15 mouse cellular contexts compared by ENCODE assay signal in the genomic region with DNA sequence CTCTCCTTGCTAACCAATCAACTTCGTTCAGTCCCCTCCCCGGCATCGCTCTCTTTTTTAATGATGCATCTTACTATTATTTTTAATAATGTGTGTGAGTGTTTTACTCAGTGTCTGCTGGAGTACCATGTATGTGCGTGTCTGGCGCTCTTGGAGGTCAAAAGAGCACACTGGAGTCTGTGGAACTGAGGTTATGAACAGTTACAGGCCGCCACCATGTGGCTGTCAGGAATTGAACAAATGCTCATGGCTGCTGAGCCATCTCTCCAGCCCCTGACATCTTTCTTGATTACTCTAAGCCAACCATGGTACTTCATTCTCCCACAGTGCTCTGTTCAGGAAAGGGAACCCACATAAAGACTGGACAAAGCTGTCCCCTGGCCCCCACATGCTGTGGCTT. TPM values are rescaled to one million over a fixed set of nuclear protein-coding genes. Genes with fewer than 3 reads are reported as not detected.
DNase-seq lines count a peak whose midpoint lies in the region; ATAC-seq and TF ChIP-seq lines count a peak whose summit lies in the region.
"Had no signal": no experiment of that assay in that cellular context is flagged by ENCODE, and none has a peak within 500 bp of the region (broad histone marks: within the 10 kb centered on the region; RNA-seq: fewer than 3 reads in every experiment).

No protein-coding gene starts in this region.

- no peaks in the 10 kb centered on the region for H3K9me3 ChIP-seq in hindbrain, postnatal 0 days (ENCODE audit: low read length)
- H3K9me3 ChIP-seq in hindbrain, embryonic 16.5 days (ENCODE audit: control insufficient read depth, low read length): no peaks in the 10 kb centered on the region
- no peaks in the 10 kb centered on the region for H3K9me3 ChIP-seq in midbrain, embryonic 16.5 days (replicated peaks; ENCODE audit: control insufficient read depth, low read length, poor library complexity, severe bottlenecking)
- H3K9me3 ChIP-seq in midbrain, embryonic 13.5 days: no peaks in the 10 kb centered on the region
- no peaks in the 10 kb centered on the region for H3K9me3 ChIP-seq in stomach, postnatal 0 days (ENCODE audit: control insufficient read depth, low read length)
- H3K9me3 ChIP-seq: liver, embryonic 15.5 days had no signal

- H3K4me1 ChIP-seq in hindbrain, postnatal 0 days (ENCODE audit: insufficient read depth, low read length): no peaks in the 10 kb centered on the region
- no peaks in the 10 kb centered on the region for H3K4me1 ChIP-seq in hindbrain, embryonic 16.5 days (ENCODE audit: control insufficient read depth, insufficient read depth, low read depth, low read length)
- no peaks in the 10 kb centered on the region for H3K4me1 ChIP-seq in midbrain, embryonic 16.5 days (ENCODE audit: control insufficient read depth, insufficient read depth, low read length)
- H3K4me1 ChIP-seq in midbrain, embryonic 13.5 days (replicated peaks): peaks cover 11% of the 10 kb centered on the region
- no peaks in the 10 kb centered on the region for H3K4me1 ChIP-seq in stomach, postnatal 0 days (replicated peaks; ENCODE audit: control insufficient read depth, insufficient read depth)
- H3K4me1 ChIP-seq: liver, embryonic 15.5 days had no signal

- H3K9ac ChIP-seq in hindbrain, postnatal 0 days (replicated peaks; ENCODE audit: low read length): no peak overlapping the region
- H3K9ac ChIP-seq in hindbrain, embryonic 16.5 days (ENCODE audit: low read depth, low read length): no peak overlapping the region
- no peak overlapping the region for H3K9ac ChIP-seq in midbrain, embryonic 16.5 days (ENCODE audit: low read depth, low read length)
- no peak overlapping the region for H3K9ac ChIP-seq in midbrain, embryonic 13.5 days (replicated peaks)
- H3K9ac ChIP-seq in stomach, postnatal 0 days (ENCODE audit: low read length): no peak overlapping the region
- H3K9ac ChIP-seq: liver, embryonic 15.5 days had no signal

- no peak for ATAC-seq in hindbrain, postnatal 0 days
- ATAC-seq in hindbrain, embryonic 16.5 days: no peak
- ATAC-seq in midbrain, embryonic 16.5 days: peak; percentile 12; the same call in 1 of the 2 replicates
- ATAC-seq in midbrain, embryonic 13.5 days: no peak
- no peak for ATAC-seq in stomach, postnatal 0 days (ENCODE audit: low FRiP score, low TSS enrichment)

- H3K27me3 ChIP-seq in hindbrain, postnatal 0 days (ENCODE audit: insufficient read depth, low read length): 0 out of 2 replicates have a peak, but pooled peaks cover 3% of the 10 kb centered on the region
- peaks cover 4% of the 10 kb centered on the region; the same call in 1 of the 2 replicates for H3K27me3 ChIP-seq in hindbrain, embryonic 16.5 days (replicated peaks; ENCODE audit: control insufficient read depth, insufficient read depth, low read length)
- no peaks in the 10 kb centered on the region for H3K27me3 ChIP-seq in midbrain, embryonic 16.5 days (ENCODE audit: control insufficient read depth, insufficient read depth, low read depth, low read length)
- no peaks in the 10 kb centered on the region for H3K27me3 ChIP-seq in midbrain, embryonic 13.5 days
- no peaks in the 10 kb centered on the region for H3K27me3 ChIP-seq in stomach, postnatal 0 days (ENCODE audit: control insufficient read depth, insufficient read depth, low read length)
- H3K27me3 ChIP-seq: liver, embryonic 15.5 days had no signal

- H3K27ac ChIP-seq in hindbrain, postnatal 0 days: no peak overlapping the region
- H3K27ac ChIP-seq in hindbrain, embryonic 16.5 days (ENCODE audit: low read depth, low read length): no peak overlapping the region
- H3K27ac ChIP-seq in midbrain, embryonic 16.5 days (ENCODE audit: low read length): no peak overlapping the region
- no peak overlapping the region for H3K27ac ChIP-seq in midbrain, embryonic 13.5 days
- H3K27ac ChIP-seq in stomach, postnatal 0 days (replicated peaks): no peak overlapping the region
- H3K27ac ChIP-seq: liver, embryonic 15.5 days had no signal

- peak; percentile 65 for TF ChIP-seq CTCF in hindbrain, postnatal 0 days (IDR thresholded peaks at IDR 0.05; ENCODE audit: low read depth)
- TF ChIP-seq CTCF in stomach, postnatal 0 days (IDR thresholded peaks at IDR 0.05; ENCODE audit: low read depth): 0 out of 2 replicates have a peak, but pooled peaks have one; percentile 15

- H3K36me3 ChIP-seq in hindbrain, postnatal 0 days (ENCODE audit: insufficient read depth, low read length): no peaks in the 10 kb centered on the region
- no peaks in the 10 kb centered on the region for H3K36me3 ChIP-seq in hindbrain, embryonic 16.5 days (ENCODE audit: control insufficient read depth, insufficient read depth, low read length)
- H3K36me3 ChIP-seq in midbrain, embryonic 16.5 days (ENCODE audit: control insufficient read depth, insufficient read depth, low read length): no peaks in the 10 kb centered on the region
- no peaks in the 10 kb centered on the region for H3K36me3 ChIP-seq in midbrain, embryonic 13.5 days
- H3K36me3 ChIP-seq in stomach, postnatal 0 days (ENCODE audit: control insufficient read depth, insufficient read depth, low read length): no peaks in the 10 kb centered on the region
- H3K36me3 ChIP-seq: liver, embryonic 15.5 days had no signal

- no peak overlapping the region for H3K4me2 ChIP-seq in hindbrain, postnatal 0 days (ENCODE audit: low read depth, low read length)
- H3K4me2 ChIP-seq in hindbrain, embryonic 16.5 days (ENCODE audit: low read length): no peak overlapping the region
- H3K4me2 ChIP-seq in midbrain, embryonic 16.5 days (ENCODE audit: low read length): no peak overlapping the region
- H3K4me2 ChIP-seq in midbrain, embryonic 13.5 days (replicated peaks): no peak overlapping the region
- H3K4me2 ChIP-seq in stomach, postnatal 0 days (replicated peaks; ENCODE audit: low read depth): no peak overlapping the region
- H3K4me2 ChIP-seq: liver, embryonic 15.5 days had no signal

- TF ChIP-seq EP300 in stomach, postnatal 0 days (optimal IDR thresholded peaks at IDR 0.05): no peak

- peak; percentile 18 for DNase-seq in adrenal gland, postnatal 10 days
- DNase-seq in adrenal gland, postnatal 4 days (ENCODE audit: low spot score in 2 of 2): no peak
- DNase-seq in hindbrain, postnatal 0 days (ENCODE audit: low spot score): peak; percentile 60
- no peak for DNase-seq in stomach, postnatal 0 days (ENCODE audit: low spot score)
- DNase-seq in heart, adult 8-10 months (ENCODE audit: low spot score): no peak
- DNase-seq: heart, postnatal 10 days; kidney, postnatal 10 days; left cerebral cortex, postnatal 4 days; lung, postnatal 4 days had no signal

- WGBS in hindbrain, postnatal 0 days: 76% methylated on average over 6 of the region's 6 CpGs
- WGBS in hindbrain, embryonic 16.5 days: 72% methylated on average over 6 of the region's 6 CpGs
- 82% methylated on average over 6 of the region's 6 CpGs for WGBS in midbrain, embryonic 16.5 days
- 87% methylated on average over 6 of the region's 6 CpGs for WGBS in midbrain, embryonic 13.5 days
- WGBS in stomach, postnatal 0 days: 81% methylated on average over 6 of the region's 6 CpGs

- H3K4me3 ChIP-seq in hindbrain, postnatal 0 days (ENCODE audit: low read length): no peak overlapping the region
- no peak overlapping the region for H3K4me3 ChIP-seq in hindbrain, embryonic 16.5 days (ENCODE audit: low read length)
- no peak overlapping the region for H3K4me3 ChIP-seq in midbrain, embryonic 16.5 days (ENCODE audit: low read depth, low read length)
- H3K4me3 ChIP-seq in midbrain, embryonic 13.5 days (replicated peaks): no peak overlapping the region
- no peak overlapping the region for H3K4me3 ChIP-seq in stomach, postnatal 0 days (ENCODE audit: low read depth, low read length)
- H3K4me3 ChIP-seq: erythroblast, embryonic 14.5 days; liver, embryonic 15.5 days had no signal

RNA-seq across cellular contexts. Expression of a gene that starts 16.3 kb away (rescaled TPM):
- 1 to 10 TPM; 3.8 to 5.7 TPM for total RNA-seq in adrenal gland, postnatal 10 days (2021)
- 1 to 10 TPM; 7.1 to 8.3 TPM for total RNA-seq in adrenal gland, postnatal 4 days (2021)
- total RNA-seq in hindbrain, postnatal 0 days (2014; rRNA removed): 69.2 and 78.5 TPM in 2 replicates
- 10.8 and 13.3 TPM in 2 replicates for polyA plus RNA-seq in hindbrain, postnatal 0 days (2015; fragmentation: Nextera tagmentation; extraction: Ambion mirVana)
- 17.4 and 23.1 TPM in 2 replicates for polyA plus RNA-seq in hindbrain, embryonic 16.5 days (2015; fragmentation: Nextera tagmentation; extraction: Ambion mirVana)
- polyA plus RNA-seq in midbrain, embryonic 16.5 days (2015; fragmentation: Nextera tagmentation; extraction: Ambion mirVana): 18.2 and 21.4 TPM in 2 replicates
- 13.2 and 23.8 TPM in 2 replicates for polyA plus RNA-seq in midbrain, embryonic 13.5 days (2015; fragmentation: Nextera tagmentation; extraction: Ambion mirVana)
- polyA plus RNA-seq in stomach, postnatal 0 days (2015; fragmentation: Nextera tagmentation; extraction: Ambion mirVana): 0.25 and 0.28 TPM in 2 replicates
- under 1 TPM in 3 of 4 experiments, not detected in 1; 0.06 to 0.44 (median 0.09) TPM for total RNA-seq in heart, adult 8-10 months (2022)
- polyA plus RNA-seq: C2C12 had no signal

RNA-seq across cellular contexts. Expression of a gene that starts 42.1 kb away (rescaled TPM):
- total RNA-seq in adrenal gland, postnatal 10 days (2021): 1 to 10 TPM; 7.6 to 8.6 TPM
- total RNA-seq in adrenal gland, postnatal 4 days (2021): 10 to 100 TPM; 11.6 to 12.2 TPM
- 5.4 and 5.5 TPM in 2 replicates for total RNA-seq in hindbrain, postnatal 0 days (2014; rRNA removed)
- 3.9 and 4.4 TPM in 2 replicates for polyA plus RNA-seq in hindbrain, postnatal 0 days (2015; fragmentation: Nextera tagmentation; extraction: Ambion mirVana)
- 3.8 and 5.9 TPM in 2 replicates for polyA plus RNA-seq in hindbrain, embryonic 16.5 days (2015; fragmentation: Nextera tagmentation; extraction: Ambion mirVana)
- 4.3 TPM in 2 replicates for polyA plus RNA-seq in midbrain, embryonic 16.5 days (2015; fragmentation: Nextera tagmentation; extraction: Ambion mirVana)
- 11.0 and 11.6 TPM in 2 replicates for polyA plus RNA-seq in midbrain, embryonic 13.5 days (2015; fragmentation: Nextera tagmentation; extraction: Ambion mirVana)
- polyA plus RNA-seq in stomach, postnatal 0 days (2015; fragmentation: Nextera tagmentation; extraction: Ambion mirVana): 2.7 and 3.5 TPM in 2 replicates
- 1 to 10 TPM; 1.6 to 2.6 (median 2.0) TPM for total RNA-seq in heart, adult 8-10 months (2022)

Comparison
In these comparisons a context has a peak if more than half of its experiments do, and no peak if none do; other contexts are left out.
1. DNase-seq: peak in adrenal gland, postnatal 10 days (single experiment) and hindbrain, postnatal 0 days (single experiment); none in adrenal gland, postnatal 4 days (0 of 2), stomach, postnatal 0 days (single experiment) and heart, adult 8-10 months (single experiment).